Mouse (Mus musculus): ENCODE data around the gene Satb1.

Gene Satb1

GRCm38 (mm10) chr17:51832900-51833577, at the start of gene Satb1:
Gene Satb1, minus strand, starts transcription at chr17:51833290.
- CTCF ChIA-PET, result interaction anchor here (0.6 to 0.8 kb wide), 2 partner anchors 10 to 723 kb away, joined by 8 to 23 read pairs; no protein-coding TSS in a partner anchor

GRCm38 (mm10) chr17:51882566-51882965, 49.5 kb upstream of the Satb1 start:
- CTCF ChIA-PET, result no interaction called here

GRCm38 (mm10) chr17:51880895-51881622, 48.0 kb upstream of the Satb1 start:
- CTCF ChIA-PET, result no interaction called here

GRCm38 (mm10) chr17:51880221-51880620, 47.1 kb upstream of the Satb1 start:
- CTCF ChIA-PET, result no interaction called here

GRCm38 (mm10) chr17:51879736-51880135, 46.6 kb upstream of the Satb1 start:
- CTCF ChIA-PET, result no interaction called here

GRCm38 (mm10) chr17:51879171-51879570, 46.1 kb upstream of the Satb1 start:
- CTCF ChIA-PET, result no interaction called here

- CTCF ChIA-PET, result no interaction called here
Observed at GRCm38 (mm10) chr17:51876471-51876870, 43.4 kb upstream of the Satb1 start.

- CTCF ChIA-PET, result no interaction called here
Observed at GRCm38 (mm10) chr17:51857616-51858015, 24.5 kb upstream of the Satb1 start.

GRCm38 (mm10) chr17:51856332-51856731, 23.2 kb upstream of the Satb1 start:
- CTCF ChIA-PET, result no interaction called here

- CTCF ChIA-PET, result interaction anchor here (0.6 to 0.7 kb wide), 2 partner anchors 167 to 293 kb away, joined by 3 read pairs; no protein-coding TSS in a partner anchor
Observed at GRCm38 (mm10) chr17:51855261-51855660, 22.2 kb upstream of the Satb1 start.

- CTCF ChIA-PET, result no interaction called here
Observed at GRCm38 (mm10) chr17:51853952-51854351, 20.9 kb upstream of the Satb1 start.

- CTCF ChIA-PET, result no interaction called here
Observed at GRCm38 (mm10) chr17:51840596-51840995, 7.5 kb upstream of the Satb1 start.

GRCm38 (mm10) chr17:51839484-51839883, 6.4 kb upstream of the Satb1 start:
- CTCF ChIA-PET, result interaction anchor here (0.6 kb wide), 1 partner anchor 182 kb away, joined by 4 read pairs; no protein-coding TSS in a partner anchor

- CTCF ChIA-PET, result no interaction called here
Observed at GRCm38 (mm10) chr17:51836901-51837300, 3.8 kb upstream of the Satb1 start.

- CTCF ChIA-PET, result no interaction called here
Observed at GRCm38 (mm10) chr17:51836243-51836642, 3.2 kb upstream of the Satb1 start.

GRCm38 (mm10) chr17:51833578-51834361, 680 bp upstream of the Satb1 start:
- CTCF ChIA-PET, result interaction anchor here (0.6 to 0.8 kb wide), 3 partner anchors 10 to 724 kb away, joined by 6 to 23 read pairs (median 8); no protein-coding TSS in a partner anchor

GRCm38 (mm10) chr17:51832421-51832875, 642 bp downstream of the Satb1 start:
- CTCF ChIA-PET, result interaction anchor here (0.6 kb wide), 1 partner anchor 1654 kb away, joined by 3 read pairs; no protein-coding TSS in a partner anchor

- CTCF ChIA-PET, result interaction anchor here (0.6 to 1.4 kb wide), 2 partner anchors 28 to 1655 kb away, joined by 3 to 5 read pairs; no protein-coding TSS in a partner anchor
Observed at GRCm38 (mm10) chr17:51831702-51832420, 1.2 kb downstream of the Satb1 start.

GRCm38 (mm10) chr17:51831121-51831701, 1.9 kb downstream of the Satb1 start:
- CTCF ChIA-PET, result interaction anchor here (1.4 kb wide), 1 partner anchor 27 kb away, joined by 5 read pairs; no protein-coding TSS in a partner anchor

- CTCF ChIA-PET, result no interaction called here
Observed at GRCm38 (mm10) chr17:51829436-51829835, 3.7 kb downstream of the Satb1 start.

GRCm38 (mm10) chr17:51827922-51828410, 5.1 kb downstream of the Satb1 start:
- CTCF ChIA-PET, result interaction anchor here (0.6 to 0.9 kb wide), 2 partner anchors 10 to 173 kb away, joined by 3 to 7 read pairs; no protein-coding TSS in a partner anchor

Data from spleen, embryonic (tissue).